Comparison of ENCODE assay signal across 10 mouse cellular contexts in genomic region chr16:23314790-23315189, GRCm38 (mm10).
DNase-seq lines count a peak whose midpoint lies in the region; ATAC-seq lines count a peak whose summit lies in the region.
"Had no signal": no experiment of that assay in that cellular context is flagged by ENCODE, and none has a peak within 500 bp of the region (broad histone marks: within the 10 kb centered on the region; RNA-seq: fewer than 3 reads in every experiment).

No protein-coding gene starts in this region.

- H3K4me3 ChIP-seq in intestine, embryonic 15.5 days (replicated peaks), result no peak overlapping the region
- no peak overlapping the region for H3K4me3 ChIP-seq in hindbrain, embryonic 10.5 days
- H3K4me3 ChIP-seq: myocyte had no signal

- no peaks in the 10 kb centered on the region for H3K9me3 ChIP-seq in intestine, embryonic 15.5 days
- H3K9me3 ChIP-seq in hindbrain, embryonic 10.5 days, result no peaks in the 10 kb centered on the region

- ATAC-seq in intestine, embryonic 15.5 days, result peak; percentile 62

- H3K4me2 ChIP-seq in intestine, embryonic 15.5 days (replicated peaks), result no peak overlapping the region

- peak; percentile 50 to 80 for DNase-seq in heart, adult 9 months (ENCODE audit: low spot score in 2 of 2)
- DNase-seq in heart, postnatal 4 days, result no peak
- DNase-seq in brain, adult 2 months (ENCODE audit: low read depth, low spot score), result peak; percentile 29
- DNase-seq in mesoderm, embryonic 11.5 days (ENCODE audit: low read depth, low spot score), result peak; percentile 45
- DNase-seq in frontal cortex, postnatal 14 days (ENCODE audit: low spot score in 2 of 2), result no peak
- DNase-seq in adrenal gland, adult 2 months, result no peak
- DNase-seq in hindbrain, embryonic 10.5 days (ENCODE audit: low spot score), result no peak
- DNase-seq: adrenal gland, postnatal 14 days had no signal

- H3K36me3 ChIP-seq in intestine, embryonic 15.5 days, result no peaks in the 10 kb centered on the region
- peaks cover 20% of the 10 kb centered on the region; the same call in 1 of the 2 replicates for H3K36me3 ChIP-seq in hindbrain, embryonic 10.5 days

- peak overlapping the region; percentile 65 for H3K27ac ChIP-seq in intestine, embryonic 15.5 days
- no peak overlapping the region; the same call in 1 of the 2 replicates for H3K27ac ChIP-seq in hindbrain, embryonic 10.5 days

- no peaks in the 10 kb centered on the region for H3K27me3 ChIP-seq in intestine, embryonic 15.5 days (replicated peaks)
- H3K27me3 ChIP-seq in hindbrain, embryonic 10.5 days (ENCODE audit: insufficient read depth, poor library complexity, severe bottlenecking), result peaks cover 10% of the 10 kb centered on the region; the same call in 1 of the 2 replicates

- H3K4me1 ChIP-seq in intestine, embryonic 15.5 days (replicated peaks), result peaks cover 3% of the 10 kb centered on the region; the same call in 1 of the 2 replicates
- peaks cover 9% of the 10 kb centered on the region for H3K4me1 ChIP-seq in hindbrain, embryonic 10.5 days (replicated peaks)

- no peak overlapping the region for H3K9ac ChIP-seq in intestine, embryonic 15.5 days

- 19% methylated on average over 7 of the region's 7 CpGs for WGBS in intestine, embryonic 15.5 days
- WGBS in hindbrain, embryonic 10.5 days, result 9% methylated on average over 7 of the region's 7 CpGs

Comparison
In these comparisons a context has a peak if more than half of its experiments do, and no peak if none do; other contexts are left out.
1. DNase-seq: peak in heart, adult 9 months (2 of 2), brain, adult 2 months (single experiment) and mesoderm, embryonic 11.5 days (single experiment); none in heart, postnatal 4 days (single experiment), frontal cortex, postnatal 14 days (0 of 2), adrenal gland, adult 2 months (single experiment) and hindbrain, embryonic 10.5 days (single experiment).